Mouse (Mus musculus): Measurements from ENCODE around the gene Dusp5. TPM values are rescaled to one million over a fixed set of nuclear protein-coding genes. Genes with fewer than 3 reads are reported as not detected.

Gene Dusp5
- polyA plus RNA-seq, 1 experiment: 46.7 TPM

Other genes starting within 250 kb of the Dusp5 start
- gene Mxi1, start 218.6 kb upstream of the Dusp5 start, polyA plus RNA-seq (2012; rRNA removed): 29.1 and 31.9 TPM in 2 replicates
- gene Gm10197, start 157.3 kb upstream of the Dusp5 start, polyA plus RNA-seq (2012; rRNA removed): not detected in 2 replicates
- 6.7 and 6.8 TPM in 2 replicates for gene Smndc1, start 138.5 kb upstream of the Dusp5 start, polyA plus RNA-seq (2012; rRNA removed)
- 171 and 197 TPM in 2 replicates for gene Nutf2-ps1, start 60.0 kb downstream of the Dusp5 start, polyA plus RNA-seq (2012; rRNA removed)
- 8.7 and 9.0 TPM in 2 replicates for gene Smc3, start 71.3 kb downstream of the Dusp5 start, polyA plus RNA-seq (2012; rRNA removed)
- 1.4 and 9.8 TPM in 2 replicates for gene Rbm20, start 148.2 kb downstream of the Dusp5 start, polyA plus RNA-seq (2012; rRNA removed)

Measured in thymus, adult 2 months (tissue).